Mouse (Mus musculus) C2C12 (cell line): Measurements from ENCODE around the gene Gabarap.

Experiments used
- CEBPB ChIP-seq: IDR thresholded peaks from one replicate; pipeline ENCODE4 v1.6.1; 2011; ENCODE audit warnings: low read depth, mild to moderate bottlenecking, control low read depth, moderate library complexity
- CTCF ChIP-seq: IDR thresholded peaks from one replicate; pipeline ENCODE4 v1.5.1; 2011; ENCODE audit not compliant: control insufficient read depth, insufficient read depth, insufficient read length
- USF1 ChIP-seq: IDR thresholded peaks from one replicate; pipeline ENCODE4 v1.6.1; 2011; ENCODE audit warnings: low read depth, mild to moderate bottlenecking, control low read depth, moderate library complexity

GRCm38 (mm10) chr11:70031321-70031670 is 40.4 kb downstream of the Gabarap start:
- no peak for TF ChIP-seq USF1
- no peak for TF ChIP-seq CTCF
- TF ChIP-seq CEBPB, result no peak
